Mouse (Mus musculus) brain, adult 2 months (tissue): ENCODE data around the gene Stxbp3.
"Not testable (repeated sequence)": the region's sequence is repeated elsewhere in the genome, so short reads cannot be mapped to it uniquely, and the experiment has no call there.

ENCODE experiments used
- DNase-seq: peaks from one replicate; pipeline ENCODE4 v3.0.0; 2011; ENCODE audit warnings: low read depth, low spot score

Gene Stxbp3

DNA sequence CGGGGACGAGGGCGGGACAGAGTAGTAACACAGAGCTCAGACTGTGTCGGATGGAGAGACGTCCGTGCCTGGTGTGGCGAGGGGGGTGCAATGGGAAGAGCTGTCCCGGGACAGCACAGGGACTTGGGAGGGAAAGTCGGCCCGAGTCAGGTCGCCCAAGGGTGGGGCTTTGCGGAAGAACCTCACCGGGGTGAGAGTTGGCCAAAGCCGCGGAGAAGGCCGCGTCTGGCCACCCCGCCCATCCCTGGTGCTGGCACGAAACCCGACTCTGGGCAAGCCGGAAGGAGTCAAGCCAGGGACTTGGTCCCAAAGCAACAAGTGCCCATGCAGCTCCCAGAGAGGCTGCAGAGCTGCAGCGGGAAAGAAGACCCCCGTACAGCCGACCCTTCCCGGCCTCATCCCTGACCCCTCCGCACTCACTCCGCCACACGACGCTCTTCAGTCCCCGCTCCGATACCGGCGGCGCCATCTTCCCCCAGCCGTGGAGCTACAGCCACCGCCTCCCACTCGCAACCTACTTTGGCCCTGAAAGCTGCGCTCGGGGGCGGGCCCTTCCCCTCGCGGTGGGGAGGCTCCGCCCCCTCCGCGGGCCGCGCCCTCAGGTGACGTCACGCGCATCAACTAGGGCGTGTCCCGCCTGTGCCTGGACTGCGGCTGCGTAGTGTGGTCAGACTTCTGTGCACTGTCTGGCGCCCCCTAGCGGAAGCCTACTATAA, at the start of gene Stxbp3:
Gene Stxbp3 (minus strand): TSS at position 527 of the 716 bp plus-strand sequence.
- DNase-seq, result peak; percentile 99

GRCm38 (mm10) chr3:108889908-108890307, 49.6 kb upstream of the Stxbp3 start, which contains the start of gene Fndc7:
TSS of gene Fndc7 (minus strand) at chr3:108890008.
- no peak for DNase-seq

DNA sequence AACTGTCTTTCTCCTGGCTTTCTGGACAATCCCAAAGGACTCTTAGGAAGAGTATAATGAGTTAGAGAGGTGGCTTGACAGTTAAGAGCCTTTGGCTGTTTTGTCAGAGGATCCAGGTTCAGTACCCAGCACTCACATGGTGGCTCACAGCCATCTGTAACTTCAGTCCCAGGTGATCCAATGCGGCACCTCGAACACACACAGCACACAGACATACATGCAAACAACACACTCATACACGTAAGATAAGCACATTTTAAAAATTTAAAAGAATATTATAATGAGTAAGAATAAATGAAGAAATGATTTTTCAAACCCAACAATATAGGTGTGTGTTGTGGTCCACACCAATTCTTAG, 47.3 kb upstream of the Stxbp3 start:
- no peak for DNase-seq

DNA sequence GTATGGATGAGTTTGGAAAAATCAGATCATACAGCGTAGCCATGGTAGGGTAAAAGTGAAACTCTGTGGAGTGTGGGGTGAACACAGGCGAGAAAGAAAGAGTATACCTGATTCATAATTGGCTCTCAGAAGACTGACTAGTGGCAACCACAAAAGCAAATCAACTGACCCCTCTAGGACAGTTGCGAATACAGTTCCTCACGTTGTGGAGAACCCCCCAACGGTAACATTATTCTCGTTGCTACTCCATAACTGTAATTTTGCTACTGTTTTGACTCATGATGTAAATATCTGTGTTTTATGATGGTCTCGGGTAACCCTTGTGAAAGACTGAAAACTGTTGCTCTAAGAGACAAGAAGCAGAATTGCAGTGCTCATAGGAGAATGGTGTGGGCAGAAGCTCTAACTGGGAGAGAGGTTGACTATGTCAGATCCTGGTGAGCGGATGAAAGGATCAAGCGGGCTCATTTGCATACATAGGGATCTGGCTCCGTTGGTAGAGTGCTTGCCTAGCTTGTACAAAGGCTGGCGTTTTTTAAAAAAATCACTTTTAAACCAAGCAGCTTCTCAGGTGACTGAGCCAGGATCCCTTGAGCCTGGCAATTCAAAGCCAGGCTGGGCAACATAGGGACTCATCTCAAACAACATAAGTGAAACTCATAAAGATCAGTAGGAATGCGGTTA, 46.8 kb upstream of the Stxbp3 start:
- DNase-seq, result no peak

DNA sequence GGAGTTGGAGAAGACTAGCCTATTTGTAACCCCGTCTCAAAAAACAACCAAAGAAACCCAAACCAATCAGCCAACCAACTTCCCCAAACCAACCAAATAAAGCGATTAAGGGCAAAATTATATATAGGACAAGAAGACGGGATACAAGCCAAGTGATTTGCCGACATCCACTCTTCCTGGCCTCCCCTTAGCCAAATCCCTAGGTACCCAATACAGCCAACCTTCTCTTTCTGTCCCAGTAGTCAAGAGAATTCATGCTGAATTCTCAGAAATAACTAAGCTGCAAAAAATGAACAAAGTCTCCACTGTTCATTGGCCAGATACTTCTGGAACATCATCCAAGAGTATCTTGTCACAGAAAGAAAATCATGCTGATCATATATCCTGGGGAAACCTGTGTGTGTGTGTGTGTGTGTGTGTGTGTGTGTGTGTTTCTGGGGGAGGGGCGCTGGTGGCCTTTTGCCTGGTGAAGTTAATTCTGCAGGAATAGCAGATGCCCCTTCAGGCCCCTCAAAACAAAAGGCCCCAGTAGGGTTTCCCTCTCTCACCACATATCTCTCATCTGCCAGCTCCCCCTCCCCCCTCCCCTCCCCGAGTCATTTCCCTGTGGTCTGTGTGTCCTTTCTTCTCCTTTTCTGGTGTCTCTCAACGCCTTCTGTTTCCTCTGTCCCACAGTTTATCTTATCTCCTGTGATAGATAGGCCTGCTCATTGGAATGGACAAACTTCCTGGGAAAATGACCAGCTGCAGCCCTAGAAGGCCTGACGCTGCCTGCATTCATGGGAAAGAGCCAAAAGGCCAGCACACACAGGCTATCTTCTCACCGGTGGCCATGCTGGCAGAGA, 45.6 kb upstream of the Stxbp3 start:
- no peak for DNase-seq

- DNase-seq, result no peak
These were observed 44.5 kb upstream of the Stxbp3 start for GRCm38 (mm10) chr3:108884706-108885289.

DNA sequence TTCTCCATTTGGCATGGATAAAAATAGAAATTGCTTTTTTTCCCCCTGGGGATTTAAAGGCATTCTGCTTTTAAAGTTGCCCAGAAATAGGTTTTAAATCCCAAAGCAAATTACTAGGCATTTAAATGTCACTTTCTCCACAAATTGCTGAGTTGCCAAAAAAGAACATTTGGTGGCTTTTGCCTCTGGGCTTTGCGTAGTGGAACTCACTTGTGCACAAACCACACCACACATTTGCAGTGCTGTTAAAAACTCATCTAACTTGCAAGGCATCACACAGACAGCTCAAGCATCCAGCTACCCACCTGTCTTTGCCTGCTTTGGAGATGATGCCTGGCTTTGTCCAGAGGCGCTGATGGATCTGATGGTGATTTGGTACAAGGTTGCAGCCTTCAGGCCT, 42.7 kb upstream of the Stxbp3 start:
- DNase-seq, result peak; percentile 75

DNA sequence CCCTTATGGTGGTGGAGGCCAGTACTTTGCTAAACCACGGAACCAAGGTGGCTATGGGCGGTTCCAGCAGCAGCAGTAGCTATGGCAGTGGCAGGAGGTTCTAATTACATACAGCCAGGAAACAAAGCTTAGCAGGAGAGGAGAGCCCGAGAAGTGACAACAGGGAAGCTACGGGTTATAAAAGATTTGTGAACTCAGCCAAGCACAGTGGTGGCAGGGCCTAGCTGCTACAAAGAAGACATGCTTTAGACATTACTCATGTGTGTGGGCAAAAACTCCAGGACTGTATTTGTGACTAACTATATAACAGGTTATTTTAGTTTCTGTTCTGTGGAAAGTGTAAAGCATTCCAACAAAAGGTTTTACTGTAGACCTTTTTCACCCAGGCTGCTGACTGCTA, 41.5 kb upstream of the Stxbp3 start:
- peak; percentile 61 for DNase-seq

DNA sequence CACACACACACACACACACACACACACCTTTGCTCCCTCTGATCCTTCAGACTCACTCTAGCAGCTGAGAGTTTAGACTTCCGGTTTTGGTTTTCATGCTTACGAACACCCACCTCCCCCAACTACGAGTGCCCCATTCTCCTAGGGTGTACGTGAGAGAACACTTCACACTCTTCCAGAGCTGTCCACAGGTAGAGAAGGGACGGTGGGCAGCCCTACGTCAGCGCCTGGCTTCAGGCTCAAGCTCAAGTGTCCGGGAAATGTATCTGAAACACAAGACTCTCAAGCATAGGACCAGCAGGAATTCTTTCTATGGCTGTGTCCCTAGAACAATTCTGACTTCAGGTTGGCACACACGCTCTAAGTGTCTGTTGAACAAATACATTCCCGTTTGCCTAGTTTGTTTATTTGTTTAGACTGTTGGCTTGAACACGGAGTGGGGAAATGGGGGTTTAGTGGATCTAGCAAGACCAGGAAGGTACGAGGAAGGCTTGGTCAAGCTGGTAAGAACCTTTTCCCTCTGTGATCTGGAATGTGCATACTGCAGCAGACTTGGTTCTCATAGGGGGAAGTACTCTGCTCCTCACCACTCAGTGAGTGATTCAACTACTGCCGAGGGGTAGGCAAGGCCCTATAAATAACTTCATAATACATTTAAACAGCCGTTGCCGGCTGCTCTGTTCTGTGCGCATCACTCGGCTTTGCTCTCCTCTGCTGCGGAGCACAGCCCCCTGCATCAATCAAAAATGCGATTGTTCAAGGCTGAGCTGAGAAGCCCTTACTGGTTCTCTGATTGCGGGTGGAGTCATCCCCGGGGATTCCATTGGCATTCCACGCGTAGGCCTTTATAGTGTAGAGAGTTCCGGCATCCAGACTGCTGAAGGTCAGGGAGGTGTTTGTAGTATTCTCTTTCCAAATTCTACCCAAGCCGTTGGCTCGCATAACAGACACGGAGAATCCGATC, 40.5 kb upstream of the Stxbp3 start:
- DNase-seq, result peak; percentile 75

DNA sequence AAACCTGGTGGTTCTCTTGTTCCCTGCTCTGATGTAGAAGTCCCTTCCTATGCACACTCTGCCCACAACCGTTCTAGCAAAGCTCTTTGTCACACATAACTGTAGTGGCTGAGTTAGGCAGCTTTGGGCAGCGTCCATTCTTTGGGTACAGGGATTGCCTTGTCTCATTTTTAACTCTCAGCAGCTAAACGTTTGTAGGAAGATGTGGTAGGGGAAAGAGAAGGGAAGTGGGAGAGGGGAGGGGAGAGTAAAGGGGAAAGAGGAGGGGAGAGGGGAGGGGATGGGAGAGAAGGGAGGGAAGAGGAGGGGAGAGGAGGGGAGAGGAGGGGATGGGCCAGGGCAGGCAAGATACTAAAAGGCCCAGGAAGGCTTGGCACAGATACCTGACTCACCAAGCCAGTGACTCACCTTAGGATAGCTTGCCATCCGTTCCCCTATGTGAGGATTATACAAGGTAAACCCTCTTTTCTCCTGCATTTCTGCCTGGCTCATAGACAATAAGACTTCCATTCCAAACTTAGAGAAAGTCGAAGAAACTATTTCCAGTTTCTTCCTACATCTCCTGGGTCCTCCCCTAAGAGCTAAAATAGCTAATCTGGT, 39.6 kb upstream of the Stxbp3 start:
- DNase-seq, result peak; percentile 32

DNA sequence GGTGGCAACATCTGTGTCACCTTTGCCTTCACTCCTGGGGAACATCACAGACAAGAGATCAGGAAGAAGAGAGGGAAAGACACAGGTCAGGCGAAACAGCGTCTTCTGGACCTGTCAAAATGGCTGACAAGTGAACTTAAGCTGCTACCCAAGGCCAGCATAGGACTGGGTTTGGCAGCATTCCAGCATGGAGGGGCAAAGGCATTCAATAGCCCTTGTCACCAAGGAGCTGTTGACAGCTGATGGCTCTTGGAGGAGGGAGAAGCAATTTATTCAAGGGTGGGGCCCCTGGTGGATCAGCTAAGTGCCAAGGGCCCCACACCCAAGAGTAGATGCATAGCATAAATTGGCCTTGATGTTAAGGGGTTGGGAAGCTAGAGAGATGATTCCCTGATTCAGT, 38.8 kb upstream of the Stxbp3 start:
- DNase-seq, result no peak

DNA sequence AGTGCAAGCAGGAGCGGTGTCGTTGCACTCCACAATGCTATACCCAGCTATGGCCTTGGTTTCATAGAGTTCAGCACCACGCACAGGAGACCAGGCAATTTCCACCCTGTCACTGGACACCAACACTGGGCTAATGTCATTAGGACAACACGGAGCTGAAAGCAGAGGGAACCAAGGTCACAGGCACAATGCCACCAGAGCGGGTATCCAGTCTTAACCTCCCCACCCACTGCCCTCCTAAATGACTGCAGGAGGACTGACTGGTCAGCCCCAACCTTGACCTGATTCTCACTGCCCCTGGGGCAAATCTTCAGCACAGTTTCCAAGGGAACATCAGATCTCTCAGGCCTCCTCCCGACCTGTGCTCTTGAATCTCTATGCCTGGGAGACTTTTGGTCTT, 30.3 kb upstream of the Stxbp3 start:
- no peak for DNase-seq

- no peak for DNase-seq
These were observed 27.1 kb upstream of the Stxbp3 start for GRCm38 (mm10) chr3:108867449-108867848.

DNA sequence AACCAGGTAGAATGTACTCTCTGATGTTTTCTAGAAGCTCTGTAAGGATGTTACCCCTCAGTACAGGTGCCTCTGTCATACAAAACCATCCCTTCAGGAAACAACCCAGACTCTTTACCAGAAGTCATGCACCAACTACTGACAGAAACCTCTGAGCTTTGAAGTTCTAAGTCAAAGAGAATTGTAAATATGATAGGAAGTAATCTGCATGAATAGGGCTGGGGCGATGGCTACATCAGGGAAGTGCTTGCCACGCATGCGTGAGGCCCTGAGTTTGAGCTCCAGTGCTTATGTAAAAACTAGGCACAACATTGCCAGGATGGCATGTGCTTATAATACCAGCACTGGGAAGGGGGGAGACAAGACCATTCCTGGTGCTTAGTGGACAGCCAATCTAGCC, 25.4 kb upstream of the Stxbp3 start:
- DNase-seq, result no peak

- DNase-seq, result peak; percentile 22
These were observed 24.8 kb upstream of the Stxbp3 start for GRCm38 (mm10) chr3:108865129-108865528.

DNA sequence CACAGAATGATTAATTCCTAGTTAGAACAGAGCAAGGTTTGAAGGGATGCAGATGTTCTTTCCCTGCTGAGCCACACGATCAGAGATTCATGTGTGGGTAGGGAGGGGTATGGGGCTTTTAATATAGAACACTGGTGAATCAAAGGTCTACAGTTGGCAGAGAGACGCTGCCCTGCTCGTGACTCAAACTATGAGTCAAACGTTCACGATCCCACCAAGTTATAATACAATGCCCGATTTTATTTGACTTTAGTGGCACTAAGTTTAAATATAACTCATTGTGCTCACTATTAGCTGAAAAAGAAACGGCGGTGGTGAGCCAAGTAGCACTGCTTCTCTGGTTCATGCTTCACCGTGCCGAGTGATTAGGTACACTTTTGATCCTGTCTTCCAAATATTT, 22.8 kb upstream of the Stxbp3 start:
- DNase-seq, result peak; percentile 79

GRCm38 (mm10) chr3:108862282-108862681, 22.0 kb upstream of the Stxbp3 start:
- not testable (repeated sequence) for DNase-seq

- DNase-seq, result no peak
These were observed 20.5 kb upstream of the Stxbp3 start for GRCm38 (mm10) chr3:108860786-108861185.

- DNase-seq, result peak; percentile 48
These were observed 18.0 kb upstream of the Stxbp3 start for GRCm38 (mm10) chr3:108858231-108858770.

- no peak for DNase-seq
These were observed 17.4 kb upstream of the Stxbp3 start for GRCm38 (mm10) chr3:108857714-108858113.
